Mouse (Mus musculus): ENCODE measurements around the gene Ccar1.
"Not testable (repeated sequence)": the region's sequence is repeated elsewhere in the genome, so short reads cannot be mapped to it uniquely, and the experiment has no call there.

The Ccar1 gene

DNA sequence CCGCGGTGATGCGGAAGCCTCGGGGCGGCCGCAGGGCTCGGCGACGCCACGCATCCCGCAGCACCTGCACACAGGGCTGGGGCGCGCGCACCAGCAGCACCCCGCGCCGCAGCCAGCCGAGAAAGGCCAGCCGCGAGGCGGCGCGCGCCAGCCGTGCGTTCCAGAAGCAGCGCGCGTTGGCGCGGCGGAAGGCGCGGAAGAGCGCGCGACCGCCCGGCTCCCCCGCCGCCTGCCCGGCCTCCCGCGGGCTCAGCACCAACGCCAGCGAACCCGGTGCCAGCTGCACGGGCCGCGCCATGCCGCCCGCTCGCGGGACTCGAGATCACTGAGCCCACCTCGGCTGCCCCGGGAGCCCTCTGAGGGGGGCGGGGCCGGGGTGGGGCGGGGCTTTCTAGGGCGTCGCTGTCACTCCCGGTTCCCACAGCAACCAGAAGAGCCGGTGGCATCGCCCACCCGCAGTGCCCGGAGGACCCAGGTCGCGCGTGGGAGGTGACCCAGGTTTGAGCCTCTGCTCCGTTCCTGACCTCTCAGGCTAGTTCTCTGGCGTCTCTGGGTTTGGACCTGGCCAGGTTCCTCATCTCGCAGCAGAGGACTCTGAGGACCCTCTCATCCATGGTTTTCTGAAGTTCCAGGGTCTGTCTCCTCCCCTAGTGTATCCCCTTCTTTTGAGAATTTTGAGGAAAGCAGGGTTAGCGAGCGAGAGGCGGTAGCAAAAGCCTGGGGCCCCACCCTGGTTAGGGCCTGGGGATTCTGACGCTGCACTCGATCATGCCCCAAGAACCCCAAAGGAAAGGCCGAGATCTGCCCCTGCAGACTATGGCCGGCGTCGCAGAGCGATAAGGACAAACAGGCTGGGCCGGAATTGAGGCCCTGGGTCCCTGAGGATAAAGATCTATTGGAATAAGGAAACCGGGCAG is 66.1 kb downstream of the Ccar1 start, which contains the start of gene Stox1:
TSS of gene Stox1 (minus strand) at position 358 of the 917 bp plus-strand sequence.
- intact Hi-C loops (cut with DNase I), result no loop called here

DNA sequence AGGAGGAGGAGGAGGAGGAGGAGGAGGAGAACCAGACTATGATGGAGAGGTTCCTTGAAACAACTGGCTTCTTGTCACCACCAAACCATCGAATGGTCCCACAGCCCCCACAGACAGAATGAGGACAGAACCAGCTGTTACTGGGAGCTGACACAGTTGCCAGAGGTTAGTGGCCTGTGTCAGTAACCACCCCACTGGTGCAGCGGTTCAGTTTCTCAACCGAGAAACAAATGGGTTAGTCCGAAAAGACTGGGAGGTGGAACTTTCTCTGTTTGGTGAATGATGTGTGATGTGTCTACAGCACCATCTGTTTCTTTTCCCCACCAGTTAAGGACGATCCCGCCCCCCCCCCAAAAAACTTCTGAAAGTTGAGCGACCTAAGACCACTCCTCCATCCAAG is 67.2 kb downstream of the Ccar1 start:
- intact Hi-C loops (cut with DNase I), result no loop called here

DNA sequence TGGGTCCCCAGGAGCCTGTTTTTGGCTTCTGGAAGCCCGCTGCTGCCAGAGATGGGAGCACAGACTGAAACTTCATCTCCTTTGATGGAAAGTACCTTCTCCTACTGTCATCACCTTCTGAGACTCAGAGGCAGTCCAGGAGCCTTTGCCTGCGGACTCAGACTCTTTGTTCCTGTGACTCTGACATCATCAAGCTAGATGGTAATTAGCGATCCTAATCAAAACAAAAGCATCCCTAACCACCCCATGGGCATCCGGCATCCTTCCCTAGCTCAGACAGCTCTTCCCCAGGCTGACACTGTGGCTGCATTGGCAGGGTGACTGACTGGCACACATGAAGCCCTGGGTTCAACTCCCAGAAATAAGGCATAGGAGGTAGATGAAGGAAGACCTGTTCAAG is 69.4 kb downstream of the Ccar1 start:
- intact Hi-C loops (cut with DNase I), result no loop called here

DNA sequence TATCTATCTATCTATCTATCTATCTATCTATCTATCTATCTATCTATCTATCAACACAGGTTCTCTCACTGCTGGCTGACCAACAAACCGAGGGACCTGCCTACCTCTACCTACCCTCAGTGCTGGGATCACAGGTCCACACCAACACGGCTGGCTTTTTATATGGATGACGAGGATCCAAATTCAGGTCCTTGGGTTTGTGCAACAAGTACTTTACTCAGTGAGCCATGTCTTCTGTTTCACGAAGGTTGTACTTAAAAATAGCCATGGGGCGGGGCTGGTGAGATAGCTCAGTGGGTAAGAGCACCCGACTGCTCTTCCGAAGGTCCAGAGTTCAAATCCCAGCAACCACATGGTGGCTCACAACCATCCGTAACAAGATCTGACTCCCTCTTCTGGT is 71.5 kb downstream of the Ccar1 start:
- intact Hi-C loops (cut with DNase I), result not testable (repeated sequence)

DNA sequence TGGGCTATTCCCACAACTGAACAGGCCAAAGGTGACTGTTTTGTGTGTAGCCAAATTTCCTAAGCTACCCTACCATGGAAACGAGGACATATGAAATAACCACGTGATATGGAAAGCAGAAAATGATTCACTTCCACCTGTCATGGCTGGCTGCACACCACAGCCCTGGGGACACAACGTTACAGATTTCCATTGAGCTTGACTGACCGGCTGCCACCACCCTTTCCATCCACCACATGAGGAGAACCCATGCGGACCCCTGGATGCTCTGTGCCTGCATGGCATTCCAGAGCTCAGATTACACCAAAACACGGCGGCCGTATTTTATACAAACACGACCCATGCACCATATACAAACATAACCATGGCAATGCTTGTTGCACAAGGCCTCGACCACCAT is 78.6 kb downstream of the Ccar1 start:
- intact Hi-C loops (cut with DNase I), result no loop called here

DNA sequence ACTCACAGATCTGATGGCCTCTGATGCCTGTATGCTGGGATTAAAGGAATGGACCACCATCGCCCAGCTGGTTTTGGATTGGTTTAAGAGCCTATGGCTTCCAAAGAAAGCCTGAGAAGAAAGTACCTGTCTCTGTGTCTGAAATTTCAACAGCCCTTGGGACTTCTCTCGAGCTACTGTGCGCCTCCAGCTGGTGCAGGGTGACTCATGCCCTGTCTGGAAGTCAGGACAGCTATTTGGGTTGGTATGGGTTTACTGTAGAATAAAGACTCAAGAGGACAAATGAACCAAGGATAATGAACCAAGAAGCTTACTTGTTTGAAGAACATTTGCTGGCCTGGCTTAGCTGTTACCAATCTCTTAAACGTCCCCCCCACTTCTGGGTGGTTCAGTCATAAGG is 88.5 kb downstream of the Ccar1 start:
- intact Hi-C loops (cut with DNase I), result no loop called here

DNA sequence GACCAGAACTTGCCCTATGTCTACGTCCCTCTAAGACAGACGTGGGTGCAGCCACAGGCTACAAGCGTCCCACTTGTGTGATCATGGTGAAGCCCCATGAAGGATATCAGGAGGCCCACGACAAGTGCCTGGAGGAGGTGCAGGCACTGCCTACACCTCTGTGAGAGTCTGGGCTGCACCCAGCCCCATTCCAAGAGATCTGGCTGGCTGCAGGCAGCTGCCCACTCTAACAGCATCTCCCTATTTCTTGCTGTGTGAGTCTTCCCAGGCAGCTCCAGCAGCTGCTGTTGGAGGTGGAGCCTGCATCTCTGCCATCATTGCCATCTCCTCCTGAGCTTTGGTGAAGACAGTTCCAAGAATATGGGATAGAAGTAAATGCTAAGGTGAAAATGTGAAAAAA is 89.7 kb downstream of the Ccar1 start:
- intact Hi-C loops (cut with DNase I), result no loop called here

All from adrenal gland (tissue).